Mouse (Mus musculus): ENCODE data around the gene Otulin. TPM values are rescaled to one million over a fixed set of nuclear protein-coding genes. Genes with fewer than 3 reads are reported as not detected.

The Otulin gene
- total and polyA plus RNA-seq, 3 experiments = 18.7 to 26.1 (median 24.6) TPM

- Histone ChIP-seq H3K27ac (peak overlapping the region; percentile 49), H3K9ac (ENCODE audit: low read depth, low read length) (no peak overlapping the region), H3K4me1 (ENCODE audit: control insufficient read depth, insufficient read depth, low read length) (peaks cover 2% of the 10 kb centered on the region; the same call in 1 of the 2 replicates), H3K36me3 (ENCODE audit: control insufficient read depth, insufficient read depth, low read length) (peaks cover 5% of the 10 kb centered on the region; the same call in 1 of the 2 replicates), H3K4me3 (no peak overlapping the region), H3K79me2 (replicated peaks; ENCODE audit: control insufficient read depth, insufficient read depth, low read length) (no peaks in the 10 kb centered on the region), H3K27me3 (ENCODE audit: control insufficient read depth, insufficient read depth, low read length) (no peaks in the 10 kb centered on the region)
- 58% methylated on average over 16 of the region's 16 CpGs for WGBS
- no peak for DNase-seq
- no peak for TF ChIP-seq EP300 (IDR thresholded peaks at IDR 0.05; ENCODE audit: insufficient read depth, low read depth, low read length)
- TF ChIP-seq CTCF (IDR thresholded peaks at IDR 0.05) = no peak
- intact Hi-C loops (cut with DNase I) = no loop called here
Observed at GRCm38 (mm10) chr15:27558456-27559147, 71.9 kb downstream of the Otulin start.

GRCm38 (mm10) chr15:27553554-27553953 is 76.9 kb downstream of the Otulin start:
- Histone ChIP-seq H3K4me3 (no peak overlapping the region), H3K36me3 (ENCODE audit: control insufficient read depth, insufficient read depth, low read length) (peaks cover 4% of the 10 kb centered on the region), H3K79me2 (replicated peaks; ENCODE audit: control insufficient read depth, insufficient read depth, low read length) (no peaks in the 10 kb centered on the region), H3K27me3 (ENCODE audit: control insufficient read depth, insufficient read depth, low read length) (no peaks in the 10 kb centered on the region), H3K27ac (peak overlapping the region; percentile 36), H3K4me1 (ENCODE audit: control insufficient read depth, insufficient read depth, low read length) (peaks cover 13% of the 10 kb centered on the region), H3K9ac (ENCODE audit: low read depth, low read length) (no peak overlapping the region)
- no peak for DNase-seq
- 83% methylated on average over 5 of the region's 5 CpGs for WGBS
- TF ChIP-seq POLR2A (IDR thresholded peaks at IDR 0.05; ENCODE audit: insufficient read depth, low read depth, low read length) = no peak
- TF ChIP-seq CTCF (IDR thresholded peaks at IDR 0.05) = no peak
- TF ChIP-seq EP300 (IDR thresholded peaks at IDR 0.05; ENCODE audit: insufficient read depth, low read depth, low read length) = no peak
- intact Hi-C loops (cut with DNase I) = no loop called here

- Histone ChIP-seq H3K4me1 (ENCODE audit: control insufficient read depth, insufficient read depth, low read length) (peaks cover 15% of the 10 kb centered on the region), H3K4me3 (no peak overlapping the region), H3K27me3 (ENCODE audit: control insufficient read depth, insufficient read depth, low read length) (no peaks in the 10 kb centered on the region), H3K27ac (peak overlapping the region; percentile 83), H3K9ac (ENCODE audit: low read depth, low read length) (peak overlapping the region; percentile 24; the same call in 1 of the 2 replicates), H3K36me3 (ENCODE audit: control insufficient read depth, insufficient read depth, low read length) (peaks cover 4% of the 10 kb centered on the region), H3K79me2 (replicated peaks; ENCODE audit: control insufficient read depth, insufficient read depth, low read length) (no peaks in the 10 kb centered on the region)
- peak; percentile 24 to 30 for DNase-seq
- TF ChIP-seq EP300 (IDR thresholded peaks at IDR 0.05; ENCODE audit: insufficient read depth, low read depth, low read length) = peak; percentile 57; the same call in 1 of the 2 replicates
- TF ChIP-seq POLR2A (IDR thresholded peaks at IDR 0.05; ENCODE audit: insufficient read depth, low read depth, low read length) = no peak
- no peak for TF ChIP-seq CTCF (IDR thresholded peaks at IDR 0.05)
- 60% methylated on average over 10 of the region's 10 CpGs for WGBS
- intact Hi-C loops (cut with DNase I) = no loop called here
Observed at GRCm38 (mm10) chr15:27552129-27552700, 78.3 kb downstream of the Otulin start.

GRCm38 (mm10) chr15:27551117-27552114 is 79.1 kb downstream of the Otulin start:
- intact Hi-C loops (cut with DNase I) = no loop called here
- TF ChIP-seq EP300 (IDR thresholded peaks at IDR 0.05; ENCODE audit: insufficient read depth, low read depth, low read length) (peak; percentile 59; the same call in 1 of the 2 replicates), CTCF (IDR thresholded peaks at IDR 0.05) (no peak), POLR2A (IDR thresholded peaks at IDR 0.05; ENCODE audit: insufficient read depth, low read depth, low read length) (no peak)
- H3K79me2 ChIP-seq (replicated peaks; ENCODE audit: control insufficient read depth, insufficient read depth, low read length) = no peaks in the 10 kb centered on the region; the same call in 1 of the 2 replicates
- WGBS = 72% methylated on average over 19 of the region's 19 CpGs
- H3K9ac ChIP-seq (ENCODE audit: low read depth, low read length) = peak overlapping the region; percentile 24; the same call in 1 of the 2 replicates
- peak; percentile 35 to 60 for DNase-seq
- H3K4me3 ChIP-seq = no peak overlapping the region
- peaks cover 15% of the 10 kb centered on the region for H3K4me1 ChIP-seq (ENCODE audit: control insufficient read depth, insufficient read depth, low read length)
- H3K27ac ChIP-seq = peak overlapping the region; percentile 83
- H3K36me3 ChIP-seq (ENCODE audit: control insufficient read depth, insufficient read depth, low read length) = peaks cover 6% of the 10 kb centered on the region
- no peaks in the 10 kb centered on the region for H3K27me3 ChIP-seq (ENCODE audit: control insufficient read depth, insufficient read depth, low read length)

GRCm38 (mm10) chr15:27550358-27550992 is 80.0 kb downstream of the Otulin start:
- DNase-seq = no peak
- no peak for TF ChIP-seq CTCF (IDR thresholded peaks at IDR 0.05)
- TF ChIP-seq EP300 (IDR thresholded peaks at IDR 0.05; ENCODE audit: insufficient read depth, low read depth, low read length) = no peak
- peaks cover 15% of the 10 kb centered on the region for H3K4me1 ChIP-seq (ENCODE audit: control insufficient read depth, insufficient read depth, low read length)
- H3K79me2 ChIP-seq (replicated peaks; ENCODE audit: control insufficient read depth, insufficient read depth, low read length) = no peaks in the 10 kb centered on the region; the same call in 1 of the 2 replicates
- intact Hi-C loops (cut with DNase I) = no loop called here
- no peak overlapping the region for H3K4me3 ChIP-seq
- H3K27ac ChIP-seq = peak overlapping the region; percentile 83
- H3K36me3 ChIP-seq (ENCODE audit: control insufficient read depth, insufficient read depth, low read length) = peaks cover 12% of the 10 kb centered on the region
- H3K9ac ChIP-seq (ENCODE audit: low read depth, low read length) = no peak overlapping the region
- WGBS = 79% methylated on average over 9 of the region's 9 CpGs
- no peaks in the 10 kb centered on the region for H3K27me3 ChIP-seq (ENCODE audit: control insufficient read depth, insufficient read depth, low read length)

Measured in heart, adult 2 months (tissue).